Mouse (Mus musculus) heart, adult 2 months (tissue): Measurements from ENCODE around the gene Bcl2l15. TPM values are rescaled to one million over a fixed set of nuclear protein-coding genes. Genes with fewer than 3 reads are reported as not detected.
A peak's percentile ranks its signal among the peaks of the same experiment; 100 is the strongest.

ENCODE experiments used
- DNase-seq, 2 experiments: peaks; one replicate each; pipeline ENCODE4 v3.0.0; 2021
- H3K27ac ChIP-seq: fragments of 200-600 bp; 2 replicates; pipeline ENCODE4 v1.8.1; 2022
- H3K27me3 ChIP-seq: fragments of 200-500 bp; 2 replicates; pipeline ENCODE4 v1.6.1; 2012; ENCODE audit warnings: mild to moderate bottlenecking, low read length, inconsistent platforms, mixed read lengths; ENCODE audit not compliant: control insufficient read depth, insufficient read depth
- H3K36me3 ChIP-seq: fragments of 200-500 bp; 2 replicates; pipeline ENCODE4 v1.6.1; 2012; ENCODE audit warnings: low read length, inconsistent platforms; ENCODE audit not compliant: control insufficient read depth, insufficient read depth
- H3K4me1 ChIP-seq: fragments of 200-500 bp; 2 replicates; pipeline ENCODE4 v1.6.1; 2011; ENCODE audit warnings: low read length; ENCODE audit not compliant: control insufficient read depth, insufficient read depth
- H3K4me3 ChIP-seq: fragments of 200-600 bp; 2 replicates; pipeline ENCODE4 v1.8.1; 2022
- H3K79me2 ChIP-seq: fragments of 200-500 bp; replicated peaks from 2 replicates; pipeline ENCODE4 v1.6.1; 2012; ENCODE audit warnings: mild to moderate bottlenecking, inconsistent platforms, low read length, moderate library complexity, mixed read lengths; ENCODE audit not compliant: control insufficient read depth, insufficient read depth
- H3K9ac ChIP-seq: fragments of 200-500 bp; 2 replicates; pipeline ENCODE4 v1.6.1; 2012; ENCODE audit warnings: low read depth, mild to moderate bottlenecking, control low read depth, inconsistent platforms, low read length, mixed read lengths
- CTCF ChIP-seq: fragments of 200-600 bp; IDR thresholded peaks from 2 replicates; pipeline ENCODE4 v1.8.1; 2022; ENCODE audit warnings: antibody characterized with exemption, mild to moderate bottlenecking, moderate library complexity
- EP300 ChIP-seq: fragments of 200-500 bp; IDR thresholded peaks from 2 replicates; pipeline ENCODE4 v1.6.1; 2011; ENCODE audit warnings: low read depth, low read length, control low read depth; ENCODE audit not compliant: insufficient read depth
- POLR2A ChIP-seq: fragments of 200-500 bp; IDR thresholded peaks from 2 replicates; pipeline ENCODE4 v1.6.1; 2011; ENCODE audit warnings: mild to moderate bottlenecking, low read depth, low read length, control low read depth; ENCODE audit not compliant: insufficient read depth
- WGBS: fragments of 180-500 bp; shearing (Covaris S2); methylation state at CpG from one replicate; pipeline ENCODE4 v1.1.7; 2018; 5-methylcytosine and 5-hydroxymethylcytosine counted together
- intact Hi-C: fragments of 180-260 bp; cut with DNase I; formaldehyde crosslinking; loops from one replicate; pipeline ENCODE4 v1.15.1; 2025
- polyA plus RNA-seq: library from polyadenylated mRNA; depleted of rRNA; stranded (reverse); fragments of >200 nt; gene quantifications from 2 replicates; pipeline ENCODE4 v1.2.3, GENCODE M21; 2012
- total RNA-seq, 2 experiments: library from RNA; stranded (reverse); gene quantifications; 2 replicates each; pipeline ENCODE4 v1.2.3; 2021

Gene Bcl2l15
- total and polyA plus RNA-seq, 3 experiments: not detected

DNA sequence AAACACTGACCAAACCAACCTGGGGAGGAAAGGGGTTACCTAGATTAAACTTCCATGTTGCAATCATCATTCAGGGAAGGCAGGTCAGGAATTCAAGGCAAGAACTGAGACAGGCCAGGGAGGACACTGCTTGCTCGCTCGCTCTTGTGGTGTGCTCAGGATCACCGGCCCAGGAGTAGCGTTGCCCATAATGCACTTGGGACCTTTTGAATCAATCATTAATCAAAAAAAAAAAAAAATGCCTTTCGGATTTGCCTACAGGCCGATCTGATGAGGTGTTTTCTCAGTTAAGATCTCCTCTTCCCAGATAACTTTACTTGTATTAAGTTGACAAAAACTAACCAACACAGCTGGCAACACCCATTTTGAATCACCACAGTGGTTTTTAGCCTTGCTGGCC is 31.8 kb downstream of the Bcl2l15 start:
- 92% methylated on average over 6 of the region's 6 CpGs for WGBS
- no peak overlapping the region for H3K27ac ChIP-seq
- intact Hi-C loops: no loop called here
- TF ChIP-seq POLR2A (no peak), CTCF (no peak)
- no peak overlapping the region for H3K4me3 ChIP-seq
- no peaks in the 10 kb centered on the region for H3K27me3 ChIP-seq
- H3K79me2 ChIP-seq: no peaks in the 10 kb centered on the region
- DNase-seq: no peak
- no peaks in the 10 kb centered on the region; the same call in 1 of the 2 replicates for H3K4me1 ChIP-seq
- no peak overlapping the region for H3K9ac ChIP-seq
- no peaks in the 10 kb centered on the region for H3K36me3 ChIP-seq

- no peaks in the 10 kb centered on the region for H3K4me1 ChIP-seq
- no peak overlapping the region for H3K4me3 ChIP-seq
- no peak overlapping the region for H3K9ac ChIP-seq
- WGBS: 91% methylated on average over 5 of the region's 5 CpGs
- no peak for DNase-seq
- H3K27ac ChIP-seq: no peak overlapping the region
- no peaks in the 10 kb centered on the region for H3K27me3 ChIP-seq
- H3K79me2 ChIP-seq: no peaks in the 10 kb centered on the region
- TF ChIP-seq EP300: no peak
- TF ChIP-seq POLR2A: no peak
- TF ChIP-seq CTCF: no peak
- no peaks in the 10 kb centered on the region for H3K36me3 ChIP-seq
- intact Hi-C loops: no loop called here
These were observed 35.1 kb downstream of the Bcl2l15 start for GRCm38 (mm10) chr3:103867424-103867971.

DNA sequence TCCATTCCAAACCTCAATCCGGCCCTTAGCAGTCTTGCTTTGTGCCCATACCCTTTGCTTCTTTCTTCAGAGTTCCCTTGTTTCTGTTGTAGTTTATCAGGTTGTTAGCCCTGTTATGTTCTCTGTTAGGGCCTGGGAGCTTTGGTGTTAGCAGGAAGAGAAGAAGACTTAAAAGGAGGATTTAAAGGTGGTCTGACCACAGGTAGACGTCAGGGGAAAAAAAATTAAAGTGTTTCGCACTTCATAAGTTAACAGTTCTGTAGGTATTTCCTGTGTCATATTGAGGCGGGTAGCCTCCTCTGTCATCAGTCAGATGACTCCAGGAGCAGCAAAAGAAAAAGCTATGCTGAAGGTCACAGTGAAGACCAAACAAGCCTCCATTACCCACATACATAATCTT is 35.6 kb downstream of the Bcl2l15 start:
- TF ChIP-seq POLR2A (no peak), CTCF (no peak), EP300 (no peak)
- no peak overlapping the region for H3K27ac ChIP-seq
- no peaks in the 10 kb centered on the region for H3K27me3 ChIP-seq
- intact Hi-C loops: no loop called here
- no peaks in the 10 kb centered on the region for H3K79me2 ChIP-seq
- WGBS: 78% methylated on average over 4 of the region's 4 CpGs
- no peak overlapping the region for H3K4me3 ChIP-seq
- no peak overlapping the region for H3K9ac ChIP-seq
- H3K4me1 ChIP-seq: no peaks in the 10 kb centered on the region
- no peaks in the 10 kb centered on the region for H3K36me3 ChIP-seq
- DNase-seq: no peak

- intact Hi-C loops: no loop called here
- Histone ChIP-seq H3K27ac (no peak overlapping the region), H3K9ac (no peak overlapping the region), H3K36me3 (no peaks in the 10 kb centered on the region), H3K4me3 (no peak overlapping the region), H3K27me3 (no peaks in the 10 kb centered on the region), H3K79me2 (no peaks in the 10 kb centered on the region), H3K4me1 (no peaks in the 10 kb centered on the region)
- 36% methylated on average over 3 of the region's 3 CpGs for WGBS
- DNase-seq: peak in 1 of 2 experiments; percentile 16
- TF ChIP-seq CTCF (no peak), EP300 (no peak), POLR2A (no peak)
These were observed 40.3 kb downstream of the Bcl2l15 start for GRCm38 (mm10) chr3:103872663-103873098.

GRCm38 (mm10) chr3:103874329-103874728 is 41.9 kb downstream of the Bcl2l15 start:
- no peak overlapping the region for H3K9ac ChIP-seq
- WGBS: 42% methylated on average over 7 of the region's 7 CpGs

GRCm38 (mm10) chr3:103885946-103886345 is 53.5 kb downstream of the Bcl2l15 start:
- Histone ChIP-seq H3K4me1 (no peaks in the 10 kb centered on the region), H3K4me3 (no peak overlapping the region), H3K36me3 (no peaks in the 10 kb centered on the region), H3K9ac (no peak overlapping the region), H3K27me3 (no peaks in the 10 kb centered on the region), H3K79me2 (no peaks in the 10 kb centered on the region), H3K27ac (no peak overlapping the region)
- WGBS: 66% methylated on average over 11 of the region's 11 CpGs
- DNase-seq: no peak
- TF ChIP-seq CTCF (no peak), POLR2A (no peak), EP300 (no peak)
- intact Hi-C loops: loop anchor here (2.0 to 5.0 kb wide), 6 partner anchors 34 to 493 kb away; no protein-coding TSS in a partner anchor

More at GRCm38 (mm10) chr3:103874329-103874728, 41.9 kb downstream of the Bcl2l15 start:
- TF ChIP-seq CTCF: no peak
- no peak for TF ChIP-seq EP300
- no peak for TF ChIP-seq POLR2A
- no peaks in the 10 kb centered on the region for H3K4me1 ChIP-seq
- H3K79me2 ChIP-seq: no peaks in the 10 kb centered on the region
- no peak overlapping the region for H3K4me3 ChIP-seq
- no peak overlapping the region for H3K27ac ChIP-seq
- intact Hi-C loops: no loop called here
- H3K36me3 ChIP-seq: no peaks in the 10 kb centered on the region
- H3K27me3 ChIP-seq: no peaks in the 10 kb centered on the region
- no peak for DNase-seq
